Mouse (Mus musculus) heart, adult 2 months (tissue): ENCODE measurements at regions not wholly inside any gene's neighbourhood (a gene's known extent, or its start where the extent isn't known, plus 50 kb on each side); places are given as distances from the start of the nearest gene placed in this dataset.

Experiments used
- CTCF ChIP-seq: fragments of 200-600 bp; IDR thresholded peaks from 2 replicates; pipeline ENCODE4 v1.8.1; 2022; ENCODE audit warnings: antibody characterized with exemption, mild to moderate bottlenecking, moderate library complexity
- EP300 ChIP-seq: fragments of 200-500 bp; IDR thresholded peaks from 2 replicates; pipeline ENCODE4 v1.6.1; 2011; ENCODE audit warnings: low read depth, low read length, control low read depth; ENCODE audit not compliant: insufficient read depth

DNA sequence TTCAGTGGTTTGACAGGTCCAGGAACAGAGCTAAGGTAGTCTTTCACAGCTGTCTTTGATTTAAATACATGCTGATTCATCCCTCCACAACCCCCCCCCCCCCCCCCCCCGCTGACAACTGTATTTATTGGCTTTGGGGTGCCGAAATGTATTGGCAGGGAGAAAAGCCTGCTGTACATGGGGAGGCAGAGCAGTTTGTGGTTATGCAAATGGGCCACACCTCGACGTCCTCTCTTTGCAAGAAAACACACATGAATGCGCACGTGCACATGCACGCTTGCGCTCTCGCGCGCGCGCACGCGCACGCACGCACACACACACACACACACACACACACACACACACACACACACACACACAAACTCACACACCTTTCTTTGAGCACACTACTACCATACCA lies 58.5 kb downstream of the Gm12689 start:
- TF ChIP-seq CTCF (no peak), EP300 (no peak)
